Mouse (Mus musculus) cortical plate, adult 2 months (tissue): ENCODE data around the gene Hivep3.

Experiments used
- CTCF ChIP-seq: fragments of 200-500 bp; IDR thresholded peaks from 2 replicates; pipeline ENCODE4 v1.5.1; 2011; ENCODE audit warnings: mild to moderate bottlenecking, control low read depth, low read length; ENCODE audit not compliant: insufficient read depth; ENCODE audit errors: extremely low read depth
- POLR2A ChIP-seq: fragments of 200-500 bp; IDR thresholded peaks from 2 replicates; pipeline ENCODE4 v1.6.1; 2011; ENCODE audit warnings: mild to moderate bottlenecking, low read length, control low read depth; ENCODE audit not compliant: insufficient read depth; ENCODE audit errors: extremely low read depth

DNA sequence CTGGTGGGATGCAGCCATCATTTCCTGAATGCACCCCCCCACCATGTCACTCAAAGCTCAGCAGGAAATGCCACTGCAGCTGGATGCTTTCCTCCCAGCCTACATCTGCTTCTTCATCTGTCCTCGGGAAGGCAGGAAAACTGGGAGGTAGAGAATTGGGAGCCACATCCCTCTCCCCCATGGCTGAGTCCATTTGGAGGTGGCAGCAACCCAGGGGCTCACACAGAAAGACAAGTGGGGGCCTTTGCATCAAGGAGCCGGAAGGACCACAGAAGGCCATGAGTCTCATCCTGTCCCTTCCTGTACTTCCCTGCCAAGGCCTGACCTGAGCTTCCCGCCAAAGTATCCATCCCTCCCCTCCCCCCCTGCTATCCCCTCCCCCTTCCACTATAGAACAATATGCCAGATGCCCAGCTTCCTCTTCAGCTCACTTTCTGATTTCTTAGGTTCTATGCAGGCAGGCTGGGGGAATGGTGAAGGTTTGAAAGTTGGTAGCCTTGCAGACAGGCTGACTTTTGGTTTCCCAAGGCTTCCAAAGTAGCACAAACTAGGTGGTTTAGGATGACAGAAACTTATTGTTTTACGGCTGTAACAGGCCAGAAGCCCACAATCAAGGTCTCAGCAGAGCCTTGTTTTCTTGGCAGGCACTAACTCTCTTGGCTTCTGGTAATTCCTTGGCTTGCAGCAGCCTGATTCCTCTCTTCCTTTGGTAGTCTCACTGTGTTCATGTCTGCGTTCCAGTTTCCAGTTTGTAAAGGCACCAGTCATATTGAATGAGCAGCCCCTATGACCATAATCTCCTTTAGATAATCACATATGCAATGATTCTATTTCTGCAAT lies 46.2 kb downstream of the Hivep3 start:
- no peak for TF ChIP-seq POLR2A
- TF ChIP-seq CTCF, result no peak
